In genomic region chr7:116531311-116531710, GRCm38 (mm10) we compare ENCODE assay signal across 7 mouse cellular contexts. TPM values are rescaled to one million over a fixed set of nuclear protein-coding genes. Genes with fewer than 3 reads are reported as not detected.
DNase-seq lines count a peak whose midpoint lies in the region; ATAC-seq and TF ChIP-seq lines count a peak whose summit lies in the region.

No protein-coding gene starts in this region.

- no peak overlapping the region for H3K9ac ChIP-seq in midbrain, embryonic 12.5 days (replicated peaks)

- no peaks in the 10 kb centered on the region for H3K9me3 ChIP-seq in E14TG2a.4 (ENCODE audit: low read length)
- H3K9me3 ChIP-seq in midbrain, embryonic 12.5 days, result no peaks in the 10 kb centered on the region

- H3K4me2 ChIP-seq in midbrain, embryonic 12.5 days (replicated peaks), result no peak overlapping the region

- no peaks in the 10 kb centered on the region for H3K27me3 ChIP-seq in E14TG2a.4 (ENCODE audit: insufficient read depth, low read length)
- no peaks in the 10 kb centered on the region for H3K27me3 ChIP-seq in midbrain, embryonic 12.5 days

- H3K4me1 ChIP-seq in E14TG2a.4 (replicated peaks; ENCODE audit: low read depth, low read length), result peaks cover 10% of the 10 kb centered on the region
- H3K4me1 ChIP-seq in midbrain, embryonic 12.5 days, result no peaks in the 10 kb centered on the region; the same call in 1 of the 2 replicates

- 77% methylated on average over 4 of the region's 4 CpGs for WGBS in midbrain, embryonic 12.5 days

- H3K36me3 ChIP-seq in E14TG2a.4 (ENCODE audit: insufficient read depth, low read length), result peaks cover under 1% of the 10 kb centered on the region; the same call in 1 of the 2 replicates
- H3K36me3 ChIP-seq in midbrain, embryonic 12.5 days, result peaks cover 33% of the 10 kb centered on the region

- H3K4me3 ChIP-seq in E14TG2a.4 (replicated peaks; ENCODE audit: low read length), result no peak overlapping the region
- no peak overlapping the region for H3K4me3 ChIP-seq in midbrain, embryonic 12.5 days

- TF ChIP-seq CTCF in E14TG2a.4 (conservative IDR thresholded peaks at IDR 0.05; ENCODE audit: low read length), result peak; percentile 72

- peak; percentile 27 for DNase-seq in MN1 (ENCODE audit: low spot score)
- DNase-seq in embryo, embryonic 11 days, result peak; percentile 75
- peak; percentile 48 for DNase-seq in heart, postnatal 4 days
- DNase-seq in layer of hippocampus, postnatal 10 days (ENCODE audit: low spot score in 2 of 2), result peak; percentile 20 to 46
- DNase-seq in urinary bladder, postnatal 10 days (ENCODE audit: low spot score), result no peak

- H3K27ac ChIP-seq in midbrain, embryonic 12.5 days (replicated peaks), result no peak overlapping the region

- peak; percentile 23; the same call in 1 of the 2 replicates for ATAC-seq in midbrain, embryonic 12.5 days (ENCODE audit: low FRiP score, low read depth)

RNA-seq across cellular contexts. Expression of gene Nucb2, which starts 27.1 kb away (rescaled TPM):
- 10 to 100 TPM; 13.3 to 14.0 TPM for total RNA-seq in heart, postnatal 4 days (2021)
- 10 to 100 TPM; 33.2 to 33.3 TPM for total RNA-seq in layer of hippocampus, postnatal 10 days (2021)
- 15.7 and 17.3 TPM in 2 replicates for polyA plus RNA-seq in midbrain, embryonic 12.5 days (2016; fragmentation: Nextera tagmentation; extraction: Ambion mirVana)
